Mouse (Mus musculus) liver, postnatal 0 days (tissue): ENCODE measurements around the gene Coro2b. TPM values are rescaled to one million over a fixed set of nuclear protein-coding genes. Genes with fewer than 3 reads are reported as not detected.
A peak's percentile ranks its signal among the peaks of the same experiment; 100 is the strongest.

Source experiments
- ATAC-seq: fragments of 200-750 bp; cut with Nextera tagmentation; 2 replicates; pipeline ENCODE4 v1.8.0; 2017; ENCODE audit warnings: mild to moderate bottlenecking, moderate library complexity
- DNase-seq: peaks from one replicate; pipeline ENCODE4 v3.0.0-alpha.2; 2016
- H3K27ac ChIP-seq: fragments of 300-500 bp; sonication (generic); 2 replicates; pipeline ENCODE4 v1.5.1; 2014; ENCODE audit warnings: antibody characterized with exemption, moderate library complexity, mild to moderate bottlenecking, low read depth
- H3K27me3 ChIP-seq: fragments of 300-500 bp; sonication (generic); 2 replicates; pipeline ENCODE4 v1.6.1; 2014; ENCODE audit warnings: low read length, control low read depth, mixed read lengths; ENCODE audit not compliant: insufficient read depth
- H3K36me3 ChIP-seq: fragments of 300-500 bp; sonication (generic); replicated peaks from 2 replicates; pipeline ENCODE4 v1.6.1; 2014; ENCODE audit warnings: mild to moderate bottlenecking, control low read depth, low read length, moderate library complexity, mixed read lengths; ENCODE audit not compliant: insufficient read depth
- H3K4me1 ChIP-seq: fragments of 300-500 bp; sonication (generic); 2 replicates; pipeline ENCODE4 v1.6.1; 2014; ENCODE audit warnings: antibody characterized with exemption, mild to moderate bottlenecking, control low read depth; ENCODE audit not compliant: insufficient read depth
- H3K4me2 ChIP-seq: fragments of 300-500 bp; sonication (generic); 2 replicates; pipeline ENCODE4 v1.6.1; 2014; ENCODE audit warnings: low read depth, mild to moderate bottlenecking, low read length, moderate library complexity, mixed read lengths
- H3K4me3 ChIP-seq: fragments of 300-500 bp; sonication (generic); 2 replicates; pipeline ENCODE4 v1.5.1; 2014; ENCODE audit warnings: low read depth, low read length
- H3K9ac ChIP-seq: fragments of 300-500 bp; sonication (generic); replicated peaks from 2 replicates; pipeline ENCODE4 v1.6.1; 2014; ENCODE audit warnings: mild to moderate bottlenecking, moderate library complexity
- H3K9me3 ChIP-seq: fragments of 300-500 bp; sonication (generic); 2 replicates; pipeline ENCODE4 v1.6.1; 2016; ENCODE audit warnings: mild to moderate bottlenecking, control low read depth, low read length, mixed read lengths
- CTCF ChIP-seq: sonication (generic); IDR thresholded peaks from 2 replicates; pipeline ENCODE4 v1.5.1; 2016; ENCODE audit warnings: antibody characterized with exemption, low read depth
- EP300 ChIP-seq: IDR thresholded peaks from 2 replicates; pipeline ENCODE4 v1.6.1; 2016; ENCODE audit warnings: antibody characterized with exemption, low read depth, mild to moderate bottlenecking
- WGBS: fragments of 180-500 bp; shearing (Covaris S2); extraction: QIAGEN DNeasy Blood & Tissue Kit; methylation state at CpG from one replicate; pipeline ENCODE4 v1.1.7; 2014; ENCODE audit not compliant: insufficient replicate concordance; 5-methylcytosine and 5-hydroxymethylcytosine counted together
- polyA plus RNA-seq: library from polyadenylated mRNA; unstranded; fragments of >200 nt; fragmentation: Nextera tagmentation; extraction: Ambion mirVana; gene quantifications from 2 replicates; pipeline ENCODE4 v1.2.1, GENCODE M21; 2015

Coro2b gene
- polyA plus RNA-seq, 1 experiment from 2014 or later, result 0.87 TPM

DNA sequence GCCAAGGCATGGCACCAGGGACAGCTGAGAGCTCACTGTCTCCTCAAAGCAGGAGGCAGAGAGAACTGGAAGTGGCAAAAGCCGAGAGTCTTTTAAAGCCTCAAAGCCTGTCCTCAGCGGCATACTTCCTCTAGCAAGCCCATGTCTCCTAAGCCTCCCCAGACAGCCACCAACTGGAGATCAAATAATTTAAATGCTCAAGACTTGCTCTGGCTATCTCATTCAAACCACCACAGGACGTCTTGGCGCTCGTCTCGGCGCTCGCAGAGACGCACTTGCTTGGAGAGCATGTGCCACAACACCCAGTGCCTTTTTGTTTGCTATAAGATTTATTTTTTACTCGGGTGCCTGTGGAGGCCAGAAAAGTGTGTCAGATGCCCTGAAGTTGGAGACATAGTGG lies 67.1 kb downstream of the Coro2b start:
- no peak overlapping the region for H3K9ac ChIP-seq
- H3K4me2 ChIP-seq, result no peak overlapping the region
- no peak overlapping the region for H3K27ac ChIP-seq
- ATAC-seq (no peak), DNase-seq (no peak)
- WGBS, result 67% methylated on average over 10 of the region's 10 CpGs
- H3K27me3 ChIP-seq, result no peaks in the 10 kb centered on the region
- H3K4me1 ChIP-seq, result no peaks in the 10 kb centered on the region
- TF ChIP-seq CTCF (no peak), EP300 (no peak)
- no peak overlapping the region for H3K4me3 ChIP-seq
- H3K36me3 ChIP-seq, result no peaks in the 10 kb centered on the region
- H3K9me3 ChIP-seq, result no peaks in the 10 kb centered on the region

- no peak for ATAC-seq
- no peaks in the 10 kb centered on the region for H3K4me1 ChIP-seq
- H3K9ac ChIP-seq, result no peak overlapping the region
- no peaks in the 10 kb centered on the region for H3K36me3 ChIP-seq
- no peak for TF ChIP-seq EP300
- no peak for TF ChIP-seq CTCF
- no peak overlapping the region for H3K4me2 ChIP-seq
- H3K27me3 ChIP-seq, result no peaks in the 10 kb centered on the region
- no peak overlapping the region for H3K27ac ChIP-seq
- DNase-seq, result no peak
- H3K9me3 ChIP-seq, result no peaks in the 10 kb centered on the region
- H3K4me3 ChIP-seq, result no peak overlapping the region
- 68% methylated on average over 13 of the region's 13 CpGs for WGBS
Observed at GRCm38 (mm10) chr9:62469143-62469542, 67.7 kb downstream of the Coro2b start.

- H3K27me3 ChIP-seq, result no peaks in the 10 kb centered on the region
- ATAC-seq (no peak), DNase-seq (no peak)
- no peak overlapping the region for H3K27ac ChIP-seq
- WGBS, result 59% methylated on average over 1 of the region's 1 CpGs
- TF ChIP-seq CTCF (no peak), EP300 (no peak)
- H3K4me2 ChIP-seq, result no peak overlapping the region
- no peaks in the 10 kb centered on the region for H3K9me3 ChIP-seq
- no peaks in the 10 kb centered on the region for H3K36me3 ChIP-seq
- no peak overlapping the region for H3K9ac ChIP-seq
- H3K4me1 ChIP-seq, result no peaks in the 10 kb centered on the region
- H3K4me3 ChIP-seq, result no peak overlapping the region
Observed at GRCm38 (mm10) chr9:62467413-62467784, 69.4 kb downstream of the Coro2b start.

DNA sequence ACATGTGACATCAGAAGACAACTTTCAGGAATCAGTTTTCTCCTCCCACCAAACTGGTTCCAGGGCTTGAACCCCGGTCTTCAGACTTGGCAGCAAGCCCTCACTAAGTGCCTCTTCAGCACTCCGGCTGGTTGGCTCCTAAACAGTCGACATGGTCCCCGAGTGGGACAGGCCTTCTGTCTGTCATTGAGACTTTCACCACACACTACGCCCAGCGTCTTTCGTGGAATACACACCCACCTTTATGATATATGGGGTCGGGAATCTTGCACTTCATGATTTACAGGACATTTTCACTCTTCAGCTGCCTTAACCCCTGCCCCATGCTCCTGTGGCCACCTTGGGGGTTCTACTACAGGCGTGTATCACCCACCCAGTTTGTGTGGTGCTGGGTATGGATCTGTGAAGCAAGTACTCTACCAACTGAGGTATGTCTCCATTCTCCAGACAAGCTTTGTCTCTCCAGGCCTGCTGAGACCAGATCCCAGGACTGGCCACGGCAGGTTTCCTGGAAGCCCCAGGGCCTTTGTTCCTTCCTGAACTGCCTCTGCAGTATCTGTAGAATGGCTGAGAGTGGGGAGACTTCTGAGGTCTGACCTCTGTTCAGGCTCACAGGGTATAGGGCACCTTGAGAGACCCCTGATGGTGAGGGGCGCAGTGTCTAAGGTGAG lies 70.0 kb downstream of the Coro2b start:
- no peaks in the 10 kb centered on the region for H3K4me1 ChIP-seq
- ATAC-seq (no peak), DNase-seq (no peak)
- no peak for TF ChIP-seq EP300
- no peak for TF ChIP-seq CTCF
- H3K27me3 ChIP-seq, result no peaks in the 10 kb centered on the region
- no peak overlapping the region for H3K4me3 ChIP-seq
- no peak overlapping the region for H3K4me2 ChIP-seq
- H3K9me3 ChIP-seq, result no peaks in the 10 kb centered on the region
- H3K36me3 ChIP-seq, result no peaks in the 10 kb centered on the region
- H3K9ac ChIP-seq, result no peak overlapping the region
- WGBS, result 78% methylated on average over 11 of the region's 11 CpGs
- H3K27ac ChIP-seq, result no peak overlapping the region

- Histone ChIP-seq H3K9ac (no peak overlapping the region), H3K4me1 (no peaks in the 10 kb centered on the region), H3K4me2 (no peak overlapping the region), H3K9me3 (no peaks in the 10 kb centered on the region), H3K27ac (no peak overlapping the region), H3K27me3 (no peaks in the 10 kb centered on the region), H3K4me3 (no peak overlapping the region), H3K36me3 (no peaks in the 10 kb centered on the region)
- DNase-seq, result no peak
- no peak for TF ChIP-seq EP300
- TF ChIP-seq CTCF, result no peak
- 0 out of 2 replicates have a peak, but pooled peaks have one; percentile 13 for ATAC-seq
- 67% methylated on average over 8 of the region's 8 CpGs for WGBS
Observed at GRCm38 (mm10) chr9:62466053-62466452, 70.8 kb downstream of the Coro2b start.

- Histone ChIP-seq H3K4me1 (no peaks in the 10 kb centered on the region), H3K27me3 (no peaks in the 10 kb centered on the region), H3K4me3 (no peak overlapping the region), H3K36me3 (no peaks in the 10 kb centered on the region), H3K9me3 (no peaks in the 10 kb centered on the region), H3K4me2 (no peak overlapping the region), H3K9ac (no peak overlapping the region), H3K27ac (no peak overlapping the region)
- no peak for TF ChIP-seq EP300
- no peak for TF ChIP-seq CTCF
- 74% methylated on average over 10 of the region's 10 CpGs for WGBS
- DNase-seq (no peak), ATAC-seq (no peak)
Observed at GRCm38 (mm10) chr9:62464727-62465126, 72.1 kb downstream of the Coro2b start.
